Mouse (Mus musculus) layer of hippocampus, adult 11-12 months (tissue): ENCODE measurements around the gene Kdf1.

ENCODE experiments used
- DNase-seq: peaks from one replicate; pipeline ENCODE4 v3.0.0; 2022; ENCODE audit warnings: low spot score

The Kdf1 gene

DNA sequence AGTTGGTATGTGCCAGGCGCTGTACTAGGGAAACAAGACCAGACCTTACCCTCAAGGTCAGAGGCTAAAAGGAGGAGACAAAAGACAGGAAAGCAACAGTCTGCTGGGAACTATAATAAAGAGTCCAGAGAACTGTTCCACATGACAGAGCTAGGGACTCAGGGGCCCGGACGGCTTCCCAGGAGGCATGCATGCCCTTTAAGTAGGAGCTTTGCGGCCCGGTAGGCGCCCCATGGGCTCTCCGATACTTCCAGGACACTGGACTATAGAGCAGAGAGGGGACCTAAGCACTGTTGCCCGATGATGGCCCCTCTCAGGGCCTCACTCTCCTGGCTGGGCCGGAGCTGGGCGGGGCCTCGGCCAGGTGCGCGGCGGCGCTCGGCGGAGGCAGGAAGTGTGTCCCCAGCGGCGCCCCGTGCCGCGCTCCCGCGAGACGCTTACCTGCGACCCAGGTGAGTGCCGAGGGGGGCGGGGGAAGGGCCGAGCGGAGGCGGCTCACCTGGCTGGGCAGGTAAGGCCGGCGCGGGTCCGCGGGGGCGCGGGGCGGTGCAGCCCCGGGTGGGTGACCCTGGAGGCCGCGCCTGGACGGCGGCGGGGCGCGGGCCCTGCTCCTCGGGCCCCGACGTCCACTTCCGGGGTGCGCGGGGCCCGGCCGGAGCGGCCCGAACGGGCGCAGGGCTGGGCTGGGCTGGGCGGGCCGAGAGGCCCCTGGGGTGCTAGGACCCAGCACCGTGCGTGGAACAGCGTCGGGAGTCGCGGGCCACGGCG lies at the start of gene Kdf1:
Gene Kdf1 (plus strand): TSS at position 363 of the 768 bp plus-strand sequence.
- DNase-seq, result no peak

DNA sequence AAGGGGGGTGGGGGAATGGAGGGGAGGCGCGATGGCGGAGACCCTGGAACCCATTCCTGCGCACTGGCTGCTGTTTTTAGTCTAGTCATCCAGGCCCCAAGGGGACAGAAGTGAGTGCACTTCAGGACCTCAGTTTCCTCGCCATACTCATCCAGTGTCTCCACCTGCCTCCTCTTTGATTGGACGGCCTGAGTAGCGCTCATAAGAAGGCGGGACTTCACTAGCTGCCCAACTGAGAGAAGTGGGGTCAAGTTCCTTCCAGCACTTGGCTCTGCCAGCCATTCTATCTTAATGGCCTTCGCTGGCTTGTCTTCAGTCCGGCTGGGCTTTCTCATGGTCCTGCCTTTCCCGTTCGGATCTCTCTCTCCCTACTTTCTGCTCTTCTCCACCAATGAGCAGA lies 49.6 kb upstream of the Kdf1 start:
- no peak for DNase-seq

DNA sequence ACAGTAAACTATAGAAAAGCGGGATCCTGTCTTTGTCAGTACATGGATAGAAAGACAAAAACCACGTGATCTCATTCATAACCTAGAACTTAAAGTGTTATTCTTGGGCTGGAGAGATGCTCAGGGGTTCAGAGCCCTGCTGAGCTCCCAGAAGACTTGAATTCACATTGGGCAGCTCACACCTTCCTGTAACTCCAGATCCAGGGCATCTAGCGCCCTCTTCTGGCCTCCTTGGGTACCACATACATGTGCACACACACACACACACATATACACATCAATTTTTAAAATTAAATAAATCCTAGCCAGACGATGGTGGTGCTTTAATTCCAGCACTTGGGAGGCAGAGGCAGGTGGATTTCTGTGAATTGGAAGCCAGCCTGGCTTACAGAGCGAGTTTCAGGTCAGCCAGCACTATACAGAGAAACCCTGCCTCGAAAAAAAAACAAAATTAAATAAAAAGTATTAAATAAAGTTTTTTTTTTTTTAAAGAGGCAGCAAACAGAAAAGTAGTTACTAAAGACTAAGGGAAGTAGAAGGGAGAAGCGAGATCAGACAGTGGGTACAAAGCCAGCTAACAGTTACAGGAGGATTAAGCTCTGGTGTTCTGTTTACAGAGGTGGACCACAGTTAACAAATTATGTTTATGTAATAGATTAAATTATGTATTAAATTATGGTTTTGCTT lies 47.5 kb upstream of the Kdf1 start:
- DNase-seq, result no peak

DNA sequence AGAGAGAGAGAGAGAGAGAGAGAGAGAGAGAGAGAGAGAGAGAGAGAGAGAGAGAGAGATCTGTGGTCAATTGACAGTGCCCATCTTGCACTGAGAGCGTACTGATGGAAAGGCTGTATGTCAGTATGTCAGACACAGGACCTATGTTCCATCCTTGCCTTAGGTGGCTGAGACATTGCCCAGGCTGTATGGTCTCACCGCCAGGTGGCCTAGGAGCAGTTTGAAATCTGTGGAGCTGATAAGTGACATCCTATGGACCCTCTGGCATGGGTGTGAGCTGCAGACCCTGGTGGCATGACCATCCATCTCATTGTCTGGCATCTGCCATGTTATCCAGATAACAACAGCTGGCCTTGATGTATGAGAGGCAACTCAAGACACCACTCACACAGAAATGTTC lies 44.9 kb upstream of the Kdf1 start:
- no peak for DNase-seq

DNA sequence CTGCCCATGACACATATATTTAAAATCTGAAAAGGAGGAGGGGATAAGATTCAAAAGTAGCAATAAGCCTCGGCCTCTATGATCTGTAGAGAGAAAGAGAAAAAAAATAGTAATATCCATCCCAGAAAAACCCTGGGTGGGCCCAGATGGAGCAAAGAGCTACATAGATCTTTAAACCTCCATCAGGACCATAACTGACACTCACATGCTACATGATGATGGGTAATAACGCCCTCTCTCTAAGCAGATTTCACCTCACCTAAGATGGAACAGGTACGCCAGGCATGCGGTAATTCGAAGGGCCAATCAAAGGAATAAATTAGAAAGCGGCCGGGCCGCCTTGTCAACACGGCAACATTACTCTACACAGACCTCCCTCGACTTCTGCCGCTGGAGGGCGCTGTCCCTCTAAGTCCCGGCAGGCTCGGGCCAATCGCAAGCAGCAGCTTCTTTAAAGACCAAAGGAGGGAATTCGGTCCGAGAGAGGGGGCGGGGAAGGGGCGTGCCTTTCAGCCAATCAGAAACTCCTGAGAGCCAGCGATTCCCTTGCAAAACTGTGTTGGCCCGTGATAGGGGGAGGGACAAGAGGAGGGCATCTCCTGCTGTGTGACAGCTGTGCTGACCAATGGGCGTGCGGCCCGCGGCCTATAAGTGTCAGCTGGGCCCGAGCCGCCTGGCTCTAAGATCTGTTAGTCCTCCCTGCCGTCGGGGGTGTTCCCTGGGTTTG lies 39.1 kb upstream of the Kdf1 start, which contains the start of gene Tent5b:
Gene Tent5b (plus strand): TSS at position 675 of the 727 bp plus-strand sequence.
- DNase-seq, result peak; percentile 98

DNA sequence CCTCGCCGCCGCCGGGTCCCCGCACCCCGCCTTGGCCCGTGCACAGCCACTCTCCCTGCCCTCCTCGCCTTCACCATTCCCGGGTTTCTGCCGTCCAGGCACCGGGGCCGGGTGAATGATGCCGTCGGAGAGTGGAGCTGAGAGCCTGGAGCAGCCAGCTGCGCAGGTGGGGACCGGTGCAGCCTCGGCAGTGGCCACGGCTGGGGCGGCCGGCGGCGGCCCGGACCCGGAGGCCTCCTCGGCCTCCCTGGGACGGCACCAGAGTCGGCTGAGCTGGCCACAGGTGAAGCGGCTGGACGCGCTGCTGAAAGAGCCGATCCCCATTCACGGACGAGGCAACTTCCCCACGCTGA lies 38.6 kb upstream of the Kdf1 start:
- no peak for DNase-seq

DNA sequence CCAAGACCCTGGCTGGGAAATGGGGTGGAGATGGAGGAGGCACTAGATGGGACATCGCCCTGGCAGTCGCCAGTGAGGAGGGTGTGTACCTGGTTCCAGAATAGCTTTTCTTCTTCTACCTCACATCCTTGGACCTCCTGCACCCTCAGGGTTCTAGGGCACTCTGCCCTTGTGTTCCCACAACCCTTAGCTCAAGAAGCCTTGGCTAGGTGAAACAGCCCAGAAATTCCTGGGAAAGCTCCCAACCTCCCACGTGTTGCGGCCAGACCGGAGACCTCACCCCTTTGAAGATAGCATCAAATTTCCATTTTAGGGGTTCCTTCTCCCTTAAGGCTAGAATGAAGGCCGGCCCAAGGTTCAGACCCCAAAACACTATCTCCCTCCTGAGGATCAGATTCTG lies 38.0 kb upstream of the Kdf1 start:
- DNase-seq, result no peak

DNA sequence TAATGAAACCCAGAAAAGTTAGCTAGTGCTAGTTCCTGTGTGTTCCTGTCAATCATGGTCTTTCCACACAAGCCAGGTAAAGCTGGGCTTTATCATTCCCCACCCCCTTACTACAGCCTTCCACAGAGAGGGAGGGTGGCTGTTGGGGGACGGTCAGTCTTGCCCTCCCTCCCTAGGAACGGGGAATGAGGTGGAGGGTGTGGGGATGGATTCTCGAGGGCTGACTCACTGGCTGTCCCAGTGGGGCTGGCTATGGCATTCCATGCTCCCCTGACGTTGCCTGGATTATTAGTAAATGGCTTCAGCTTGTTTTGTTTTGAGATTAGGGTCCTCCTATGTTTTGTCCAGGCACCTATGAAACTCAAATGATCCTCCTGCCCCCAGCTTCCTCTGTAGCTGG lies 37.3 kb upstream of the Kdf1 start:
- no peak for DNase-seq

DNA sequence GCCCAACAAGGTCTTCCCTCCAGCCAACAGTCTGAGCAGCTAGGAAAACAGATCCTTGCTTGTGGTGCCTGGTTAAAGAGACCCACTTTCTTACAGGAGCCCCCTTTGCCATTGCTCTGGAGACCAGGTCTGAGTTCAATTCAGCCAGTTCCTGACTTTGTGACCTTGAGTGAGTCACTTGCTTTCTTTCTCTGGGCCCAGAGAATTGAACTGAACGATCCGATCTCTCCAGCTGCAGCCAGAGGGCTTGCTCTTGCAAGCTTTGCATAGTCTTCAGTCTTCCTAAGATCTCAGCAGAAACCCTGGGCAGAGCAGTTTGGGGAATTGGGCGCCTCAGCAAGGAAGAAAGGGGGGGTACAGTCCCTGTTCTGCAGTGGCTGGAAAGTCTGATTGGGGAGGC lies 36.3 kb upstream of the Kdf1 start:
- no peak for DNase-seq

DNA sequence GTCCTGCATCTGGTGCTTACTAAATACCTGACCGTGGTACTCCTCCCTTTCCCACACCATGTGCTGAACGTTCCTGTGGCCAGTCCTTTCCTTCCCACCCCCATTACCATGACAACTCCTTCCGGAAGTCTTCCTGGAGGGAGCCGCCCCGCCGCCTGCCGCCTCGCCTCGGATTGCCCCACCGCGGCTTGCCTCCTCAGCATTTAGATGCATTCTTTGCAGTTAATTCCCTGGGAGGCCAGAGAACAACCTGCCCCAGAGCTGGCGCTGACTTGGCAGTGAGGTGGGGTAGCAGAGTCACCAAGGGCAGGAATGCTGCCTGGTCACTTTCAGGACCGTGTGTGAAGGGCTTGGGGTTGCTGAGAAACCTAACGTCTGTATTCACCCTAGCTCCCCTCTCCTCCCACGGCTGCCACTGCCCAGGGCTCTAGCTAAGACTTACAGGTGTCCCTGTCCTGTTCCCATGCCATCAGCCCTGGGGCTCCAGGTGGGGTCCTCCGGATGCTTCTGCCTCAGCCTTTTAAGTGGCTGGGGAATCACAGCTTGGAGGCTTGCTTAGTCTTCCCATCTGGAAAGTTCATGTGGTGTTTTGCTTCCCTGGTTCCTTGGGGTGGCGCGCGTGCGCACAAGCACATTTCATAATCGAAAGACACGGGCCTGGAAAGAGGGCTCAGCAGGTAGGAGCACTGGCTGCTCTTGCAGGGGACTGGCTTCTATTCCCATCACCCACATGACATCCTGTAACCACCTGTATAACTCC lies 34.3 kb upstream of the Kdf1 start:
- DNase-seq, result no peak

DNA sequence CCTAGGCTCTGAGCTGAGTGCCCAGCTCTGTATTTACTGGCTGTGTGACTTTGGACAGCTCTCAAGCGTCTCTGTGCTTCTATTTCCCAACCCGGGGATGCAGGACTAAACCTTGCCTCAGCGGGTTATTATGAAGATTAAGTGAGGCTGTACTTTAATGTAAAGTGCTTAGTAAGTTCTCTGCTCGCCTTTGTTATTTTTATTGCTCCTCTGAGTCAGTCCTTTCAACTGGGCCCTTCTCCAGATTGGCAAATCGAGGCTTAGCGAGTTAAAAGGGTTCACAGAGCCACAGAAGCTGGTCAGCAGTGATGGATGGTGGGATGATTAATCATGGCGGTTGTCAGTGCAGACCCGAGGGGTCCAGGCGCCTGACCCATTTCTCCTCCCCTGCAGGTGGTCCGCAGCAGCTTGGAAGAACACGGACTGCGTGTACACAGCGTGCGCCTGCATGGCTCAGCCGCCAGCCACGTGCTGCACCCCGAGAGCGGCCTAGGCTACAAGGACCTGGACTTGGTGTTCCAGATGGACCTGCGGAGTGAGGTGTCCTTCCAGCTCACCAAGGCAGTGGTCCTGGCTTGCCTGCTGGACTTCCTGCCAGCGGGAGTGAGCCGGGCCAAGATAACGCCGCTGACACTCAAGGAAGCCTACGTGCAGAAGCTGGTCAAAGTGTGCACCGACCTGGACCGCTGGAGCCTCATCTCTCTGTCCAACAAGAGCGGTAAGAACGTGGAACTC lies 32.9 kb upstream of the Kdf1 start:
- no peak for DNase-seq

DNA sequence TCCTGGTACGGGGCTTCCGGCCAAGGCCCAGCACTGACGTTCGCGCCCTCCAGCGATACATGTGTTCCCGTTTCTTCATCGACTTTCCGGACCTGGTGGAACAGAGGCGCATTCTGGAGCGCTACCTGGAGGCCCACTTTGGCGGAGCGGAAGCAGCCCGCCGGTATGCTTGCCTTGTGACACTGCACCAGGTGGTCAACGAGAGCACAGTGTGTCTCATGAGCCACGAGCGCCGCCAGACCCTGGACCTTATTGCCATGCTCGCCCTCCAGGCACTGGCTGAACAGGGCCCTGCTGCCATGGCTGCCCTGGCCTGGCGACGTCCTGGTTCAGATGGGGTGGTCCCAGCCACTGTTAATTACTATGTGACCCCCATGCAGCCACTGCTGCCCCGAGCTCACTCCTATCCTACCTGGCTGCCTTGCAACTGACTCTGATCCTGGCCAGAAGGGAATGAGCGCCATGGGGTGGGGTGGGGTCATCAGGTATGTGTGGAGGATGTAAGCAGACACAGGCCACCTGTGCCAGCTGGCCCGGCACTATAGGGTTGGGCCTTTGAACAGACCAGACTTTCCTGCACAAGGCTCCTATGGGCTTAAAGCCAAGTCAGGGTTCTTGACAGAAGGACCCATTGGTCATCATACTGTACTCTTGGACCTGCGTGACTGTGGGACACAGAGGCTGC lies 31.9 kb upstream of the Kdf1 start:
- DNase-seq, result no peak

DNA sequence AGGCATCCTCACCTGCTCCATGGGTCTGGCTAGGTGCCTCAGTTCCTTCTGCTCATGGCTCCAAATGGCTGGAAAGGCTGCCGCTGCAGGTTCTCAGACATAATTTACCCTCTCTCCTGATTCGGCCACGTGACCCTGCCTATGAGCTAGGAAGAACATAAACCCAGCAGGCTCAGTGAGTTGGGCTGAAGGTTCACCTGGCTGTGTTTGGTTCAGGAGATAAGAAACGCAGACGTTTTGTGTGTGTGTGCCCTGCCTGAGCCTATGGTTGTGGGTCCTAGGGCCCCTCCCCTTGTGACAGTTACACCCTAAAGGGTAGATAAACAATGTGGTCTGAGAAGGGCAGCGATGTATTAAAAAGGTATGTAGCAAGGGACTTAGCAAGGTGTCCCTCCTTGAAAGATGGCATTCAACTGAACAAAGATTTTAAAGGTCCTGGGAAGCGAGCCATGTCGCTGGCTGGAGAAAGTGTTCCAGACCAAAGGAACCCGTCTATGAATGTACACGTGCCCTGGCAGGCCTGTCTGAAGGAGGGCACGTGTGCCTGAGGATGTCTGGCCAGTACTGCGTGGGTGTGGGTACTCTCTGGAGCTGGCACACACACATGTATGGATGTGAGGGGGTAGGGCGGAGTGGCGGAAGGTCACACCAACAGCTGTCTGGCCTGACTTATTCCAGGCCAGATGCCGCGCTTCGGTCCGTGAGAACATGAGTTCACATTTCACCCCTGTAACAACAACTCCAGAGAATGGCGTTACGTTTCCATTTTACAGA lies 30.0 kb upstream of the Kdf1 start:
- DNase-seq, result no peak

DNA sequence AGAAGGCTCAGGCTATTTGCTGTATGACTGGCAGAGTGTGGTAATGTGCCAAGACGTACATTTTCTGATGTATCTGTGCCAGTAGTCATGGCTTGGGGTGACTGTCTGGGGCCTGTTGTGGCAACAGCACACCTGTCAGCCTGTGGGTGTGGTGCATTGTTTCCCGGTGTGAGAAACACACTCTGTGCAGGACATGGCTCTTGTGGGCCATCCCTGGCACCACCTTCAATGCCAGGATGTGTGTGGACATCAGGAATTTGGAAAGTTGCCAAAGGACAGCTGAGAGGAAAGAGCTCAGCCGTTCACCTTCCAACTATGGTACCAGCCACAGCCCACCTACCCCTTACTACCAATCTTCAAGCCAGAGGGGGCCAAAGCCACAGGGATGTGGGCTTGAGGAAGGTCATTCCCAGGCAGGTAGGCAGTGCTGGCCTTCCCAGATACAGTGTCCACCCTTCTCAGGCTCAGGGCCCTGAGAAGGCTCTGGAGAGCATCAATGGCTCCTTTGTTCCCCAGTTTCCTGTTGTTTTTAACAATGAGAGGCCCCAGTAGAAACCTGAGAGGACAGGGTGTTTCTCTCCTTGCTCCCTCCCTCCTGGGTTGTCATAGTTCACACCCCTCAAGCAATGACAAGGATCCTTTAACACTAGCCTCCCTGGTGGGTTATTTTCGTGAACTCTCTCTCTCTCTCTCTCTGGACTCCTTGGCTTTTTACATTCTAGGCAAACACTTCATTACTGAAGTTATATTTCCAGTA lies 29.1 kb upstream of the Kdf1 start:
- no peak for DNase-seq

DNA sequence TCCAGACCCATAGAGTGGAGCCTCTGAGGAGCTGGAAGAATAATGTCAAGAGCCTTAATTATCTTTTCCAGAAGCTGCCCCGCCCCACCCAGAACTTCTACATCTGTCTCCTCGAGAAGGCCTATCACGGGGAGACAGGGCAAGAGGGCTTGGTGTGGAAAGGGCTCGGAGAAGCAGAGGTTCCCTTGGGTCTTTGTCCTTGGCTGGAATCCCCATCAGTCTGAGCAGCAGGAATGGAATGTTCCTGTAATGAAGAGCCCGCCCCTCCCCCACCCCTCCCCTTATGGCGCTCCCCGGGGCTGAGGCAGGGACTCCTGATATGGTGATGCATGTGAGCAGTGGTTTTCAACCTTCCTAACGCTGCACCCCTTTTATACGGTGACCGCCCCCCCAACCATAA lies 27.0 kb upstream of the Kdf1 start:
- DNase-seq, result no peak

DNA sequence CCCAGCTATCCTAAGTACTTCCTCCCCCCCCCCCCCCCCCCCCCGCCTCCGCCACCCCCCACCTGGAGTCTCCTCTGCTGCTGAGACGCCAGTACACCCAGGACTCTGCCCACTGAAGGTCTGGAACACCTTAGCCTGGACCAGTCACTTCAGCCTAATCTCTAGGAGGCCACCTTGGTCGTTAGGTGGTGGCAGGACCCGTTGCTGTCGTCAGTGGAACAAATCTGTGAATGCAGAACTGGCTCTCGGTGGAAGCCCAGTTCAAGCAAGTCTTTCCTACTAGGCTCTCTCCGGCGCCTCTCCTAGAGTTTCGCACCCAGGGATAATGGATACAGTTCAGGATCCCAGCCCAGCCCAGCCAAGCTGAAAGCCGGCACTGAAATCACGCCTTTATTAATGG lies 24.9 kb upstream of the Kdf1 start:
- DNase-seq, result no peak

DNA sequence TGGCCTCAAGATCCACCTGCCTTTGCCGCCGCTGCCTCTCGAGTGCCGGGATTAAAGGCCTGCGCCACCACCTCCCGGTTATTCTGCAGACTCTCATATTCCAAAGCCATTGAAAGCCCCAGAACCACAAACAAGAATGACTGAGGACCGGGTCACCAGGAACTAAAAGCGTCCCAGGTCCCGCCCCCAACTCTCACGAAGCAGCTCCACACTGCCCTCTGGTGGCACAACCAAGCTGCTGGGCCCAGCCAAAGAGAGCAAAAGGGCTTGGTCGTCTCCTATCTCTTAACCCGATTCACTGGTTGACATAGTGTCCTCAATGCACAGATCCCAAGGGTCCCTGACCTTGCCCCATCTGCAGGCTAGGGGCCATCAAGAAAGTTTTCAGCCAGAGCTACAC lies 24.3 kb upstream of the Kdf1 start:
- DNase-seq, result peak; percentile 85

DNA sequence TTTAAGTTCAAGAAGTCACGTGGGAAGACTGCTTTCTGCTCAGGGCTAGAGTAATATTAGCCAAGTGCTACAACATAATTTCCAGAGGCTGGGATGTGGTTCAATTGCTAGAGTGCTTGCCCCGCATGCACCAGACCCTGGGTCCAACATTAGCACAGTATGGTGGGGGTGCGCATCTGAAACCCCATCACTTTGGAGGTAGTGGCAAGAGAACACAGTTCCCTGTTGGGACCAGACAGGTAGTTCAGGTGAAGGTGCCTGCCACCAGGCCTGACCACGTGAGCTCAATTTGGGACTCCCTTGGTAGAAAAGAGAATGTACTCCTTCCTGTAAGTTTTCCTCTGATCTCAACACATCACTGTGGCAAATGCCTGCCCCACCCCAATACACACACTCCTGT lies 23.9 kb upstream of the Kdf1 start:
- no peak for DNase-seq

DNA sequence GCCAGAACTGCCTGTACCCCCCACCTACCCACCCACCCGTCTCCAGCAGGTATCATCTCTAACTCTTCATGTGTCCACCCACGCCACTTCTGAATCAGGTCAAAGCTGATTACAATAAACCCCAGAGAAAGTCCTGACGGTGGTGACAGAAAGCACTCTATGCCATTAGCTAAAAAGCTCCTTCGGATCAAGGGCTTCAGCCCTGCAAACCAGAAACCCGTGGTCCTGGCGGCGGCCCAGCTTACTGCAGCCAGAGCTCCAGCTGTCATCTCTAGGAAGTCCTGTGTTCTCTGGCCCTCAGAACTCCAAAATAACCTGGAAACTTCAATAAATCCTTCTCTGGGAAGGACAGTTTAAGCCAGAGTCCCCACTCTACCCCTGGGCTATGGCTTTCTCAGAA lies 23.1 kb upstream of the Kdf1 start:
- no peak for DNase-seq
